Mouse (Mus musculus) G1E (cell line): ENCODE results near the gene Ylpm1. TPM values are rescaled to one million over a fixed set of nuclear protein-coding genes. Genes with fewer than 3 reads are reported as not detected.
A peak's percentile ranks its signal among the peaks of the same experiment; 100 is the strongest.

Experiments used
- ATAC-seq: 2 replicates; pipeline ENCODE4 v1.8.0; 2016; ENCODE audit warnings: mild to moderate bottlenecking; ENCODE audit not compliant: insufficient number of reproducible peaks, poor library complexity, low FRiP score, severe bottlenecking; ENCODE audit errors: extremely low read depth
- DNase-seq: peaks from one replicate; pipeline ENCODE4 v3.0.0; 2012; ENCODE audit warnings: low spot score
- H3K27me3 ChIP-seq: 2 replicates; pipeline ENCODE4 v1.6.1; 2012; ENCODE audit warnings: mild to moderate bottlenecking, low read length, inconsistent platforms; ENCODE audit not compliant: insufficient read depth
- H3K36me3 ChIP-seq: replicated peaks from 2 replicates; pipeline ENCODE3; 2012; ENCODE audit warnings: mild to moderate bottlenecking, inconsistent platforms
- H3K4me1 ChIP-seq: 2 replicates; pipeline ENCODE4 v1.6.1; 2012; ENCODE audit warnings: low read depth, low read length, inconsistent platforms, mixed read lengths; ENCODE audit not compliant: insufficient read depth
- H3K4me3 ChIP-seq: 2 replicates; pipeline ENCODE4 v1.5.1; 2012; ENCODE audit warnings: low read depth, mild to moderate bottlenecking, inconsistent platforms, low read length, moderate library complexity, mixed read lengths
- H3K9me3 ChIP-seq: replicated peaks from 2 replicates; pipeline ENCODE4 v1.6.1; 2012; ENCODE audit warnings: inconsistent platforms
- CTCF ChIP-seq: IDR thresholded peaks from 2 replicates; pipeline ENCODE4 v1.5.1; 2012; ENCODE audit warnings: low read depth, low read length, inconsistent platforms, mixed read lengths
- GATA1 ChIP-seq: IDR thresholded peaks from 2 replicates; pipeline ENCODE4 v1.6.1; 2012; ENCODE audit warnings: borderline replicate concordance, low read length, inconsistent platforms, mixed read lengths
- GATA2 ChIP-seq: IDR thresholded peaks from 2 replicates; pipeline ENCODE4 v1.6.1; 2012; ENCODE audit warnings: low read depth, low read length, inconsistent platforms, borderline replicate concordance
- POLR2AphosphoS5 ChIP-seq: IDR thresholded peaks from 2 replicates; pipeline ENCODE4 v1.6.1; 2012; ENCODE audit warnings: low read depth, low read length, inconsistent platforms; ENCODE audit not compliant: insufficient replicate concordance
- TAL1 ChIP-seq: conservative IDR thresholded peaks from 2 replicates; pipeline ENCODE4 v1.6.1; 2012; ENCODE audit warnings: low read depth, low read length, inconsistent platforms, mixed read lengths
- polyA plus RNA-seq: library from polyadenylated mRNA; stranded (reverse); fragments of >175 nt; gene quantifications from 2 replicates; pipeline ENCODE4 v1.2.3, GENCODE M21; 2012
- total RNA-seq, 2 experiments: library from RNA; stranded (forward) in 1 of 2; stranded (reverse) in 1 of 2; fragments of 200-1000 nt in 1 of 2; fragments of >200 nt in 1 of 2; fragmentation: Nextera tagmentation in 1 of 2; gene quantifications; 2 replicates each; pipeline ENCODE4 v1.2.3; 2014 to 2017

The Ylpm1 gene
- total and polyA plus RNA-seq, 3 experiments, result 61.7 to 148 (median 77.0) TPM

GRCm38 (mm10) chr12:84989456-84989855 lies 6.7 kb upstream of the Ylpm1 start:
- Histone ChIP-seq H3K4me1 (no peaks in the 10 kb centered on the region), H3K27me3 (peaks cover 30% of the 10 kb centered on the region), H3K9me3 (peaks cover 3% of the 10 kb centered on the region; the same call in 1 of the 2 replicates), H3K4me3 (no peak overlapping the region), H3K36me3 (peaks cover 13% of the 10 kb centered on the region)
- TF ChIP-seq POLR2AphosphoS5, result no peak
- TF ChIP-seq TAL1, result no peak
- TF ChIP-seq GATA2, result no peak
- TF ChIP-seq CTCF, result no peak
- no peak for TF ChIP-seq GATA1
- no peak for DNase-seq
- ATAC-seq, result no peak

- peaks cover 4% of the 10 kb centered on the region; the same call in 1 of the 2 replicates for H3K9me3 ChIP-seq
- peaks cover 14% of the 10 kb centered on the region for H3K27me3 ChIP-seq
- peaks cover 20% of the 10 kb centered on the region for H3K36me3 ChIP-seq
- no peak for DNase-seq
- TF ChIP-seq GATA2 (no peak), GATA1 (no peak), TAL1 (no peak), CTCF (no peak), POLR2AphosphoS5 (no peak)
- no peak for ATAC-seq
- peaks cover 35% of the 10 kb centered on the region for H3K4me1 ChIP-seq
- peak overlapping the region; percentile 76; the same call in 1 of the 2 replicates for H3K4me3 ChIP-seq
Measured at GRCm38 (mm10) chr12:84995112-84995761, 884 bp upstream of the Ylpm1 start.

DNA sequence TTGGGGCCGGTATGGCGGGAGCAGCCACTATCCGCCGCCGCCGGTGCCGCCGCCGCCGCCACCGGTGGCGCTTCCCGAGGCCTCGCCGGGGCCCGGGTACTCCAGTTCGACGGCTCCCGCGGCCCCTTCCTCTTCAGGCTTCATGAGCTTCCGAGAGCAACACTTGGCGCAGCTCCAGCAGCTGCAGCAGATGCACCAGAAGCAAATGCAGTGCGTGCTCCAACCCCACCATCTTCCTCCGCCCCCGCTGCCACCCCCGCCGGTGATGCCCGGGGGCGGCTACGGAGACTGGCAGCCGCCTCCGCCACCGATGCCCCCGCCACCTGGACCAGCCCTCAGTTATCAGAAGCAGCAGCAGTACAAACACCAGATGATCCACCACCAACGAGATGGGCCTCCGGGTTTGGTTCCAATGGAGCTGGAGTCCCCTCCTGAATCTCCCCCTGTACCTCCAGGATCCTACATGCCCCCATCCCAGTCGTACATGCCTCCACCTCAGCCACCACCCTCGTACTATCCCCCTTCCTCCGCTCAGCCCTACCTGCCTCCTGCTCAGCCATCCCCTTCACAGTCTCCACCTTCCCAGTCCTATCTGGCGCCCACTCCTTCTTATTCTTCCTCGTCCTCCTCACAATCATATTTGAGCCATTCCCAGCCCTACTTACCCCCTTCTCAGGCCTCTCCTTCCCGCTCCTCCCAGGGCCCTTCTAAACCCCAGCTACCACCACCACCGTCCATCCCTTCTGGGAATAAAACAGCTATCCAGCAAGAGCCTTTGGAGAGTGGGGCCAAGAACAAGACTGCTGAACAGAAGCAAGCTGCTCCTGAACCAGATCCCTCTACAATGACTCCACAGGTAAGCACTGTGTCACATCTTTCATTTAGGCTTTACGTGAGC lies 629 bp downstream of the Ylpm1 start:
- Histone ChIP-seq H3K4me1 (peaks cover 39% of the 10 kb centered on the region), H3K36me3 (peaks cover 28% of the 10 kb centered on the region), H3K4me3 (peak overlapping the region; percentile 76), H3K27me3 (peaks cover 1% of the 10 kb centered on the region), H3K9me3 (peaks cover 4% of the 10 kb centered on the region; the same call in 1 of the 2 replicates)
- peak; percentile 52 for DNase-seq
- no peak for ATAC-seq
- TF ChIP-seq GATA2 (no peak), CTCF (no peak), POLR2AphosphoS5 (no peak), TAL1 (no peak; the same call in 1 of the 2 replicates), GATA1 (no peak)

DNA sequence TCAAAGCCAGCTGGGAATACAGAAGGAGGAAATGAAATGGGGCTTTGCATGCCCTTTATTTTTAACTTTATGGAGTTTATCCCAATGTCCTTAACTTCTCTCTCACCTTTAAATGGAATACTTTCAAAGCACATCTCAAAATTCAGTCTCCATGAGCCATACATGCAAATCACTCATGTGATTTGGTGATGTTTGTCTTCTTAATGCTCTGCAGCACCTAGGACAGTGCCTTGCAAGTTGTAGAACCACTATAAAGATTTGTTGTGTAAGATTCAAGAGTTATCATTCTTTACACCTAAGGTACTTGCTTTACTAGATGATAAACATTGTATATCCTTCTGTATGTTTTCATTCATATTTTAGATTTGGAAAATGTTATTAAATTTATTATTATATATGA lies 2.9 kb downstream of the Ylpm1 start:
- peaks cover 48% of the 10 kb centered on the region for H3K36me3 ChIP-seq
- TF ChIP-seq POLR2AphosphoS5 (no peak), GATA2 (no peak), CTCF (no peak), GATA1 (no peak), TAL1 (no peak)
- H3K4me1 ChIP-seq, result peaks cover 39% of the 10 kb centered on the region
- H3K9me3 ChIP-seq, result peaks cover 9% of the 10 kb centered on the region
- DNase-seq, result no peak
- H3K27me3 ChIP-seq, result no peaks in the 10 kb centered on the region
- ATAC-seq, result no peak
- no peak overlapping the region; the same call in 1 of the 2 replicates for H3K4me3 ChIP-seq

- peaks cover 7% of the 10 kb centered on the region for H3K9me3 ChIP-seq
- no peak overlapping the region for H3K4me3 ChIP-seq
- peaks cover 6% of the 10 kb centered on the region for H3K4me1 ChIP-seq
- TF ChIP-seq TAL1, result no peak
- TF ChIP-seq GATA2, result no peak
- TF ChIP-seq GATA1, result no peak
- no peak for TF ChIP-seq POLR2AphosphoS5
- H3K27me3 ChIP-seq, result no peaks in the 10 kb centered on the region
- H3K36me3 ChIP-seq, result peaks cover 66% of the 10 kb centered on the region
- no peak for DNase-seq
- ATAC-seq, result no peak
Measured at GRCm38 (mm10) chr12:85006206-85006605, 10.1 kb downstream of the Ylpm1 start.

GRCm38 (mm10) chr12:85007021-85007420 lies 10.9 kb downstream of the Ylpm1 start:
- Histone ChIP-seq H3K27me3 (no peaks in the 10 kb centered on the region), H3K9me3 (peaks cover 9% of the 10 kb centered on the region), H3K4me3 (no peak overlapping the region), H3K4me1 (peaks cover 8% of the 10 kb centered on the region), H3K36me3 (peaks cover 69% of the 10 kb centered on the region)
- TF ChIP-seq CTCF (no peak), POLR2AphosphoS5 (no peak), GATA2 (no peak), GATA1 (no peak), TAL1 (no peak)
- ATAC-seq (no peak), DNase-seq (no peak)
